Mouse (Mus musculus): Measurements from ENCODE around the gene Chst10. TPM values are rescaled to one million over a fixed set of nuclear protein-coding genes. Genes with fewer than 3 reads are reported as not detected.

Chst10 gene
- total RNA-seq, 2 experiments from 2014 or later: 0.05 to 0.30 TPM

DNA sequence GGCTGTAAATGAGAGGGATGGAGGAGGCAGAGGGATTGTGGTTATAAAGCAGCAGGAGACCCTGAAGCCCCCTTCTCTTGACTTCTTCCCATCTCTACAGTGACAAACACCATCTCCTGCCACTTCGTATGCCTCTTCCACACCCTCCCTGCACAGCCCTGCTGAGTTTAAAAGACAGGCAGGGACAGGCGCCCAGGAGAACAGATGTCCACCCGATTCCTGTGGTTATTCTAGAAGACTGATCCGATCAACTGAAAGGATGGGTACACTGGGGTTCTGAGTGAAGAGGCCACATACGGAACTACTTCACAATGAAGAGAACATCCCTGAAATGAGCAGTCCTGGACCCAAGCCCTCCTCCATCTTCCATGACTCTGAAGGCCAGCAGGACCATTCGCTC lies 26.1 kb downstream of the Chst10 start:
- ATAC-seq (replicated peaks; ENCODE audit: poor library complexity, severe bottlenecking): no peak

- no peak for ATAC-seq (replicated peaks; ENCODE audit: poor library complexity, severe bottlenecking)
Observed at GRCm38 (mm10) chr1:38869398-38870195, 28.4 kb downstream of the Chst10 start.

DNA sequence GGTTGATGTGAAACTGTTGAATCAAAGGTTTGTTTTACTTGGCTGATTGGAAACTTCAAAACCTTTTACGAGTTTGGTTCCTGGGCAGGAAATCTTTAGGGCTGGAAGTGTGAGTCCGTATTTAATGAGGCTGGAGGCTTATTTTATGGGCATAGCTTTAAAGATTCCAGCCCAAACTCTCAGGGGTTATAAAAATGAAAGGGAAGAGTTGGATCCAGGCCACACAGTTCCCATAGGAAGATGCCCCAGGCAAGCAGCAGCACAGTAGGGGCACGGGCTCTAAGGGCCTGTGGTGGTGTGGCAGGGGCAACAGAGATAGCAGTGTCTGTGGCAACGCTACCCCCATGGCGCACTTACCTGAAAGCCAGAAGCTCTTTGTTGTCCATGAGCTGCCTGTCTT lies 31.7 kb downstream of the Chst10 start:
- no peak for ATAC-seq (replicated peaks; ENCODE audit: poor library complexity, severe bottlenecking)

- no peak for ATAC-seq (replicated peaks; ENCODE audit: poor library complexity, severe bottlenecking)
Observed at GRCm38 (mm10) chr1:38864341-38864740, 33.6 kb downstream of the Chst10 start.

DNA sequence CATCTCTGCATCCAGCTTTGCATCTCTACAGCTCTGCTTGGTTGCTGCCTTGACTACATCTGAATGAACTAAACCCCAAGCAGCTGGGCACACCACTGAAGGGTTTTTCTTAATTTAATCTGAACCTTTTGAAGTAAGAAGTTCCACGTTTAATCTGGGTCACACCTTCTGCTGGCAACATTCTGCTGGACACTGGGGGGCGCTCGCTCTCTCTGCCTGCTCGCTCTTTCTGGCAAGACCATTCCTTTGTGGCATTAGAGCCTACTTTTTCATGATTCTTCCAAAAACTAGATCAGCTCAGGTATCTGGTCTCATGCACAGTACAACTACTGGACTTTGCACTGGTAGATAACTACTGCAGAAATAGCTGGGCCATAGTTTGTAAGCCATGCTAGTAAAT lies 35.7 kb downstream of the Chst10 start:
- ATAC-seq (replicated peaks; ENCODE audit: poor library complexity, severe bottlenecking): no peak

DNA sequence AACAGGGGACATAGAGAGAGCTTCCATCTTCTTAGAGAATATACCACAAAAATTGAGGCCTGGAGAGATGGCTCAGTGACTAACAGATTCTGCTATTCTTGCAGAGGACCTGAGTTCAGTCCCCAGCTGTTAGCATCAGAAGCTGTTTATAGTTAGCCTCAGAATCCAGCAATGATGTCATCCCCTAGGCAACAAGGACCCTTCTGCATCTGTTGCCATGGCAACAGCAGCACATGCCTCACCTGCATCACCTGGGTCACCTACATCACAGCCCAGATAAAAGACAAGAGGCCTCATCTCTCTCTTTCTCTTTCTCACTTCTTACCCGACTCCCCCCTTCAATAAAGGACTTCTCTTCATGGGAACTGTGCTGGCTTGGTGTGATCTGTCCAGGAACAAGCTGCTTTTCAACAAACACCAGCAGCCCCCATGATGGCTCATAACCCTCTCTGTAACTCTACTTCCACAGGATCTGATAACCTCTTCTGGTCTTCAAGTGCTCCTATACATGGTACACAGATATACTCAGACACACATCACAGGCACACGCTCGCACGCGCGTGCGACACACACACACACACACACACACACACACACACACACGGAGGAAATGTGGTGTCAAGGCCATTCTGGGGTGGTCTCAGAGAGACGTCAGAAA lies 37.0 kb downstream of the Chst10 start:
- ATAC-seq (replicated peaks; ENCODE audit: poor library complexity, severe bottlenecking): no peak

GRCm38 (mm10) chr1:38860207-38860606 lies 37.8 kb downstream of the Chst10 start:
- ATAC-seq (replicated peaks; ENCODE audit: poor library complexity, severe bottlenecking): no peak

DNA sequence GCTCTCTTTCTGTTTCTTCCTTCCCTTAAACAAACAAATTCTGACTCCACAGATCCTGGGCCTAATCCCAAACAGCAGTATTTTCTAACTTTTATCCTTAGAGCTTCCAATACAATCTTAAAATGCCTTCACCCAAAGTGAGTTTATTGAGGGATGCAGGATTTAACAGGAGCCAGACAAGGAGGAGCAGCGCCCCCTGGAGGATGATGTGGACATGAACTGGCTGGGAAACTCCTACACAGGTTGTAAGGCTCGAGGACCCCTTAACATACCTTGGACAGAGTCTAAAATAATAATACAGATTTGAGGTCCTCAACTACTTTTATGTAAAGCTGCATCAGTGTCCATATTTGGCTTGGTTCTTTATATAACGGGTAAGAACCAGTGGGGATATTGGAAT lies 41.8 kb downstream of the Chst10 start:
- ATAC-seq (replicated peaks; ENCODE audit: poor library complexity, severe bottlenecking): no peak

DNA sequence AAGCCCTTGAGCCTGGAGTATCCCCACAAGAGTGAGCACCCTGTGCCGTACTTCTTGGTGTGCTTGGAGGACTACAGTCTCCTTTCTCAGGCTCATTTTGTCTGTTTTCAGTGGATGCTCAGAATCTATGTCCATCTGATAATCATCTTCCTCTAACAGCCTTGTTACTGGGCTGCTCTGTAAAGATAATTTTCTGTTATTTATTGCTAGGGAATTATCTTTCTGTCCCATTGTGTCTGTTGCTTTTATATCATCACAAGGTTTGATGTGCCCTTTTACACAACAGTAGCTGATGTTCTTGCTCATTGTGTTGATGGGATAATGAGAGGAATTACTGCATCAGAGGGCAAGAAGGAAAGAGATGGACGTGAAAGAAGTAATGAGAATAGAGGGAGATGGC lies 45.7 kb downstream of the Chst10 start:
- no peak for ATAC-seq (replicated peaks; ENCODE audit: poor library complexity, severe bottlenecking)

GRCm38 (mm10) chr1:38850650-38851049 lies 47.3 kb downstream of the Chst10 start:
- no peak for ATAC-seq (replicated peaks; ENCODE audit: poor library complexity, severe bottlenecking)

DNA sequence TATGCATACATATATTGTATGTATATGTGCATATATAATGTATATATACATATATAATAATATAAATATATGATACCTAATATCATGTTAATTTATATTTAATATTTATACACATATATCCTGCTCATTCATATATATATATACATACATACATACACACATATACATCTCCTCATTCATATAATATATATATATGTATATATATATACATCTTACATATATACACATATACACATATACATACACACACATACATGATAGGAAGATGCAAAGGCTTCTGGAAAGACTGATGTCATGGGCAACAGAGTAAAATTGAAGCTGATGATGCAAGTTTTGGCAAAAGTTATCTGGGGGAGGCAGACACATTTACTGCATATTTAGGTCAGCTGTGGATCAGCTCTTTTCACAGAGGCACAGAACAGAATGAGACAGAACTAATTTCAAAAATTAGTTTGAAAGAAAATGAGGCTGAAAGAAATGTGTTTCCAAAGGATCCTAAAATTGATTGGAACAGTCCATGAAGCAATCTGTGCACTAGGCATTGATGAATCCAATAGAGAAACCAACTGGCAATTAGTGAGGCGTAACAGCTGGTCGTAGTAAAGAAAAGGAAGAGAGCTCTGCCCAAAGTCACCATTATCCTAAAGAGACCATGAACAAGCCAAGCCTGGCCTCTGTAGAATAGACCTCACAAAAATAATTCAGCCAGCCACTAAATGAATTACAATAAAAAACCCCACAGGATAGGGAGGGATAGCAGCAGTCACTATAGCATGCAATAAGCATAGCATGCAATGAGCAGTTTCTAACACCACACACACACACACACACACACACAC lies 49.3 kb downstream of the Chst10 start:
- ATAC-seq (replicated peaks; ENCODE audit: poor library complexity, severe bottlenecking): no peak

DNA sequence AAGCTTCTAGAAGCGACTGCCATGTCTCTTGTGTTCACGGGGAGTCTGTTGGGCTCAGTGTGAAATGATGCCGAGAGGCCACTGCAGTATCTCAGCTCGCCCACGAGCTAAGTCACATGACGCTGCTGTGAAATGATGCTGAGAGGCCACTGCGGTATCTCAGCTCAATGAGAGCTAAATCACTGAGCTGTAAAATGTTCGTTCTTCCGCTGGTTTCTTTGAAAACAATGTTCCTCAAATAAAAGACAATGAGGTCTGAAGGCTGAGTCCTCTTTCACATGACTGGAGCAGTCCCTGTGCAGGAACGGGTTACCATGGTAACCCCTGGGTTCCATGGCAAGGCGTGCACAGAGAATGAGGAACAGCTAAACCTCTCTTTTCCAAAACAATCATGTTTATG lies 50.0 kb downstream of the Chst10 start:
- ATAC-seq (replicated peaks; ENCODE audit: poor library complexity, severe bottlenecking): no peak

GRCm38 (mm10) chr1:38843275-38843674 lies 54.7 kb downstream of the Chst10 start:
- ATAC-seq (replicated peaks; ENCODE audit: poor library complexity, severe bottlenecking): no peak

DNA sequence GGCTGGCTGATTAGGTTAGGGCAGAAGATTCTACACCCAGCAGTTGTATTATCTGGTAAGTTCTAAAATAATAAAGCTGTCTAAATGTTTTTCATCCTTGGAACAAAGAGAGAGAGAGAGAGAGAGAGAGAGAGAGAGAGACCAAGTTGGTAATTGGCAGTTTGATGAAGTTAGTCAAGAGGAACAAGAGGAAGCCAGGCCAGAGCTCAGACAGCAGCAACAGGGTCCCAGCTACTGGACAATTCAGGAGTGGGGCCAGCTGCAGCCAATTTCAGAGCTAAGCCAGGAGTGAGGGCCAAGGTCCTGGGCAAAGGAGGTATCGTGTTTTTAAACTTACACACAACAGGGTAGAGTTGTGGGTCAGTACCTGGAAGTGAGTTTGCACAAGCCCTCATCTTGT lies 55.1 kb downstream of the Chst10 start:
- no peak for ATAC-seq (replicated peaks; ENCODE audit: poor library complexity, severe bottlenecking)

GRCm38 (mm10) chr1:38839944-38840343 lies 58.0 kb downstream of the Chst10 start:
- no peak for ATAC-seq (replicated peaks; ENCODE audit: poor library complexity, severe bottlenecking)

DNA sequence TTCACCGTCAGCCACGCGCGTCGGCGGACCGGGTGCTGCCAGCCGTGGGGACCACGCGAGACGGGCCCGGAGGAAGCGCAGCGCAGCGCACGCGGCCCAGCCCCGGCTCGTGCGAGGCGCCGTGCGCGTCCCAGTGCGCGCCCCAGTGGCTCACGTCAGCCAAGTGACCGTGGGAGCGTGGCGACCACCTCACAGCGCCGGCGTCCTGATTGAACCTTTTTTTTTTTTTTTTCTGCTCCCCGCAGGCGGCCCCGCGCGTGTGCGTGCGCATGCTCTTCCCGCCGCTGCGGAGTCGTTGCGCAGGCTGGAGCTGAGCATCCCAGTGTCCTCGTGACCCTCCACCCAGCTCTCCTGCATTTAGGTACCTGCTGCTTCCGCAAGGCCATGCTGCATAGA lies 61.5 kb downstream of the Chst10 start, which contains the start of gene Lonrf2:
Lonrf2 (minus strand) TSS at position 235 of the 396 bp plus-strand sequence.
- no peak for ATAC-seq (replicated peaks; ENCODE audit: poor library complexity, severe bottlenecking)

DNA sequence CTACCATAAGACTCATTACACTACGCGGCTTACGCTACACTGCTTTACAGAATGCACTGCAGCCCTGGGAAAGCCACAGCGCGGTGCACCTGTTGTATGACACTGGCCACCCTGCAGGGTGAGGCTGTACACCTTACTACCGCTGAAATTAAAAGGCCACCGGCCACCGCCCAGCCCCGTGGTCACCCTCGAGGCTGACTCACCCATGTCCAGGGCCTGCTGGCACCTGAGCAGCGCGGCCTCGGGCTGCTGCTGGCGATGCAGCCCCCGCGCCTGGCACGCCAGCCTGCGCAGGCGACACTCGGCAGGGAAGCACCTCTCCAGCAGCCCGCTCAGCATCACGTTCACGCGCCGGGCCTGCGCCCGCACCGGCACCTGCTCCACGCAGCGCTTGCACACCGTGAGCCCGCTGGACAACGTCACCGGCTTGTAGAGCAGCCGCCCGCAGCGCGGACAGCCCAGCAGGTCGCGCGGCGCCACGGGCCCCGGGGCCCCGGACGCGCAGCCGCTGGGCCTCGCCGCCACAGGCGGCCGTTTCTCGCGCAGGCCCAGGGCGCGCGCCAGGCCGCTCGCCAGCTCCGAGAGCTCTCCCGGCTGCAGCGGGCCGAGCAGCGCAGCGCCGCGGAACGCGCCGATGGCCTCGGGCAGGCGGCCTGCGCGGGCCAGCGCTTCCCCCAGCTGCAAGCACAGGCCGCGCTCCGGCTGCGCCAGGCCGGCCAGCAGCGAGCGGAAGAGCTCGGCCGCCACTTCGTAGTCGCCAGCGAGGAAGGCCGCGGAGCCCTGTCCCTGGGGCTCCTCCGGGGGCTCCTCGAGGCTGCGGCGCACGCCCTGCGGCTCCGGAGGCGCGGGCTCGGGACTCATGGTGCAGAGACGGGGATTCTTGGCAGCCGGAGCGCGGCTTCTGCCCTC lies 62.1 kb downstream of the Chst10 start:
- ATAC-seq (replicated peaks; ENCODE audit: poor library complexity, severe bottlenecking): no peak; the same call in 1 of the 2 replicates

DNA sequence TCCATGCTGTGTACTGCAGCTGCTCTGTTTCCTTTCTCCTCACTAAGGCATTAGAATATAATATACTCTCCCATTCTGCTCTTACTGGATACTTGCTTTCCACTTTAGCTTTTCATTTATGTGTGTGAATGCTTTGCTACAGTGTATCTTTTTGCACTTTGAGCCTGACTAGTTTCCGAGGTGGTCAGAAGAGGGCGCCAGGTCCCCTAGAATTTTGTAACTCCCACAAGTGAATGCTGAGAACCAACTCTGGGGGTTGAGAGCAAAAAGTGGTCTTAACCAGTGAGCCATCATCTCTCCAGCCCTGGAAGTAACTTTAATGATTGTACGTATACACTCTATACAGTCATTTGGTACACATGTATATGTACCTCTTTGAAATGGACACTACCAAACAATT lies 63.1 kb downstream of the Chst10 start:
- ATAC-seq (replicated peaks; ENCODE audit: poor library complexity, severe bottlenecking): no peak

GRCm38 (mm10) chr1:38824926-38825325 lies 73.0 kb downstream of the Chst10 start:
- no peak for ATAC-seq (replicated peaks; ENCODE audit: poor library complexity, severe bottlenecking)

DNA sequence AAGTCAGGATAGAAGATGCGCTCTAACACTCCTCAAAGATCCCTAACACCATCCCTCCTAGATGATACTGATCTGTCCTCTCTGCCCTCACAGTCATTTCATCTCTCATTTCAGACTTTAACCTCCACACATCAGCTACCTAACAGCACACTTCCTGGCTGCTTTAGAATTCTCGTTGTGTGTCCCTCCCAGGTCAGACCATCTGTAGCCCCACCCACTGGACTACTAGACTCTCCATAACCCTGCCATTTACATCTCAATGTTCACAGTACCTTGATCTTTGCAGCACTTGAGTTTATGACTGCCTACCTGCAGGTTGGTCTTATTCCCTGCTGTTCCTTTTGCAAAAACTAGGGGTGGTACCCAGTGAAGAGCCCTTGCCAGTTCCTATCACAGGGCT lies 74.1 kb downstream of the Chst10 start:
- ATAC-seq (replicated peaks; ENCODE audit: poor library complexity, severe bottlenecking): no peak
